Mouse (Mus musculus) midbrain, postnatal 0 days (tissue): ENCODE results near the gene Hapln3. TPM values are rescaled to one million over a fixed set of nuclear protein-coding genes. Genes with fewer than 3 reads are reported as not detected.
A peak's percentile ranks its signal among the peaks of the same experiment; 100 is the strongest.

Experiments used
- ATAC-seq: fragments of 200-750 bp; cut with Nextera tagmentation; 2 replicates; pipeline ENCODE4 v1.8.0; 2017; ENCODE audit warnings: moderate number of reproducible peaks, mild to moderate bottlenecking, moderate TSS enrichment, moderate library complexity; ENCODE audit not compliant: low FRiP score
- DNase-seq: peaks from one replicate; pipeline ENCODE4 v3.0.0-alpha.2; 2015; ENCODE audit warnings: low spot score
- H3K27ac ChIP-seq: fragments of 300-500 bp; sonication (generic); 2 replicates; pipeline ENCODE4 v1.5.1; 2014; ENCODE audit warnings: low read depth, mild to moderate bottlenecking, low read length, mixed read lengths
- H3K27me3 ChIP-seq: fragments of 300-500 bp; sonication (generic); 2 replicates; pipeline ENCODE4 v1.6.1; 2014; ENCODE audit warnings: low read length, control low read depth, mixed read lengths; ENCODE audit not compliant: insufficient read depth
- H3K36me3 ChIP-seq: fragments of 300-500 bp; sonication (generic); 2 replicates; pipeline ENCODE4 v1.6.1; 2014; ENCODE audit warnings: low read length, control low read depth, mixed read lengths; ENCODE audit not compliant: insufficient read depth
- H3K4me1 ChIP-seq: fragments of 300-500 bp; sonication (generic); 2 replicates; pipeline ENCODE4 v1.6.1; 2014; ENCODE audit warnings: mild to moderate bottlenecking, control low read depth, antibody characterized with exemption, low read length, mixed read lengths; ENCODE audit not compliant: insufficient read depth
- H3K4me2 ChIP-seq: fragments of 300-500 bp; sonication (generic); 2 replicates; pipeline ENCODE4 v1.6.1; 2014; ENCODE audit warnings: low read depth, mild to moderate bottlenecking, low read length, mixed read lengths; ENCODE audit not compliant: poor library complexity, severe bottlenecking
- H3K4me3 ChIP-seq: fragments of 300-500 bp; sonication (generic); 2 replicates; pipeline ENCODE4 v1.5.1; 2014; ENCODE audit warnings: low read depth, mild to moderate bottlenecking, low read length, moderate library complexity
- H3K9ac ChIP-seq: fragments of 300-500 bp; sonication (generic); replicated peaks from 2 replicates; pipeline ENCODE4 v1.6.1; 2014; ENCODE audit warnings: mild to moderate bottlenecking, low read length, moderate library complexity, mixed read lengths; ENCODE audit not compliant: poor library complexity, severe bottlenecking
- H3K9me3 ChIP-seq: fragments of 300-500 bp; sonication (generic); 2 replicates; pipeline ENCODE4 v1.6.1; 2016; ENCODE audit warnings: low read length, control low read depth
- CTCF ChIP-seq: IDR thresholded peaks from 2 replicates; pipeline ENCODE4 v1.5.1; 2016; ENCODE audit warnings: antibody characterized with exemption, mild to moderate bottlenecking
- WGBS: fragments of 180-500 bp; shearing (Covaris S2); extraction: QIAGEN DNeasy Blood & Tissue Kit; methylation state at CpG from one replicate; pipeline ENCODE4 v1.1.7; 2014; 5-methylcytosine and 5-hydroxymethylcytosine counted together
- polyA plus RNA-seq: library from polyadenylated mRNA; unstranded; fragments of >200 nt; fragmentation: Nextera tagmentation; extraction: Ambion mirVana; gene quantifications from 2 replicates; pipeline ENCODE4 v1.2.1, GENCODE M21; 2015
- total RNA-seq: library from RNA; depleted of rRNA; stranded (reverse); fragments of >200 nt; gene quantifications from 2 replicates; pipeline ENCODE4 v1.2.3, GENCODE M21; 2014

Hapln3 gene
- total and polyA plus RNA-seq, 2 experiments from 2014 or later = 2.2 to 7.9 TPM

DNA sequence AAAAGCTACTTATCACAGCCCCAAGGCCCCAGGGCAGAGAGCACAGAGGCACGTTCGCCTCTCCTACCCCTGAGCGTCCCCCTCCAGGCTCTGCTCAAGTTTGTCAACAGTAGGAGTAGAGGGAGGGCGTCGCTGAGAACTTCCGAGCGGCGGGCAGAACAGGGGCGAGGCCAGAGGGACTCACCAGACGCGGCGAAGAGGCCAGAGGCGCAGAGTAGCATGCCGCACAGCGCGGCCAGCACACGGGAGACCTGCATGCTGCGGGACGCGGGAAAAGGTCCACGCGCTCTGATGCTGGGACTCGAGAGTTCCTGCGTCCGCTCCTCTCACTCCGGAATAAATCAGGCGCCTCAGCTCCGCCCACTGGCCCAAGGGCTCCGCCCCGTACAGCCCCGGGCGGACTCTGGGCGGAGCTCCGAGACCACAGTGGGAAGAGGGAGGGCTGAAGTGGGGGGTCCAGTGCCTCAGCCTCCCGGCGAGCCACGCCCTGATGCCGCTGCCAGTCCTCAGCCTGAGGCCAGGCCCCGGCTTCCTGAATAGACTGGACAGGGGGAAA is 18.0 kb upstream of the Hapln3 start, which contains the start of gene Mfge8:
Mfge8 (minus strand) TSS at position 350 of the 556 bp plus-strand sequence.
- peak; percentile 82 for DNase-seq
- ATAC-seq = peak; percentile 89
- under 1% methylated on average over 34 of the region's 39 CpGs for WGBS
- Histone ChIP-seq H3K27me3 (no peaks in the 10 kb centered on the region), H3K4me3 (peak within 1 kb of the TSS; percentile 52), H3K4me1 (peaks cover 2% of the 10 kb centered on the region; the same call in 1 of the 2 replicates), H3K36me3 (no peaks in the 10 kb centered on the region), H3K27ac (no peak within 1 kb of the TSS), H3K9ac (peak within 1 kb of the TSS; percentile 51), H3K9me3 (no peaks in the 10 kb centered on the region), H3K4me2 (peak within 1 kb of the TSS; percentile 97)
- no peak for TF ChIP-seq CTCF

DNA sequence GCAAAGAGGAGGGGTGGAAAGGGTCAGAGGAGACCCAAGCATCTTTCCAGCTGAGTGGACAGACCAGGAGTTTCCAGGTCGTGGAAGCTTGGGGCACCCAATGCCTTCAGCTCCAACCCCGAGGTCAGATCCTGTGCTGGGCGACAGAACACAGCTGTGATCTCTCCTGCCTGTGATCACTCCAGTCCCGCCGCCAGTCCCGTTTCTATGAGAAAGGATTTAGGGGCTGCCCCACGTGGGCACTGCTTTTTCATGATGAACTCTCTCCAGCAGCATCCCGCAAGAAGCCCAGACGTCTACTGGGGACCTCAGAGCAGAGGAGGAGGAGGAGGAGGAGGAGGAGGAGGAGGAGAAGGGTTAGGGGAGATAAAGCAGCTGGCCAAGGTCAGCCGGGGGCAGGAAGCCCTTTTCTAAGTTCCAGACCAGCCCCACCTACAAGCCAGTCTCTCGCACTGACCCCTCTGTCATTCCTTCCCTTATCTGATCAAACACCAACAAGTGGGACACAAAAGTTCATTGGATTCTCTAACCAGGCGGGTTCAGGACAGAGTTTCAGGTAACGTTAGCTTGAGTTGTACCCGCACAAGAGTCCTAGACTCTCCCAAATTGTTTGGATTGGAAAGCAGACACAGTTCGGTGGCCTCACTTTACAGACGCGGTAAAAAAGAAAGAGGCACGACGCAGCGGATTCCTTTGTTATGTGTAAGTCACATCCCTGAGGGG is 17.3 kb upstream of the Hapln3 start:
- Histone ChIP-seq H3K9ac (peak overlapping the region; percentile 51; the same call in 1 of the 2 replicates), H3K4me3 (peak overlapping the region; percentile 52), H3K4me1 (peaks cover 2% of the 10 kb centered on the region; the same call in 1 of the 2 replicates), H3K27me3 (no peaks in the 10 kb centered on the region), H3K27ac (no peak overlapping the region), H3K9me3 (no peaks in the 10 kb centered on the region), H3K4me2 (peak overlapping the region; percentile 97), H3K36me3 (no peaks in the 10 kb centered on the region)
- 3% methylated on average over 20 of the region's 20 CpGs for WGBS
- TF ChIP-seq CTCF = no peak
- DNase-seq (no peak), ATAC-seq (no peak)

DNA sequence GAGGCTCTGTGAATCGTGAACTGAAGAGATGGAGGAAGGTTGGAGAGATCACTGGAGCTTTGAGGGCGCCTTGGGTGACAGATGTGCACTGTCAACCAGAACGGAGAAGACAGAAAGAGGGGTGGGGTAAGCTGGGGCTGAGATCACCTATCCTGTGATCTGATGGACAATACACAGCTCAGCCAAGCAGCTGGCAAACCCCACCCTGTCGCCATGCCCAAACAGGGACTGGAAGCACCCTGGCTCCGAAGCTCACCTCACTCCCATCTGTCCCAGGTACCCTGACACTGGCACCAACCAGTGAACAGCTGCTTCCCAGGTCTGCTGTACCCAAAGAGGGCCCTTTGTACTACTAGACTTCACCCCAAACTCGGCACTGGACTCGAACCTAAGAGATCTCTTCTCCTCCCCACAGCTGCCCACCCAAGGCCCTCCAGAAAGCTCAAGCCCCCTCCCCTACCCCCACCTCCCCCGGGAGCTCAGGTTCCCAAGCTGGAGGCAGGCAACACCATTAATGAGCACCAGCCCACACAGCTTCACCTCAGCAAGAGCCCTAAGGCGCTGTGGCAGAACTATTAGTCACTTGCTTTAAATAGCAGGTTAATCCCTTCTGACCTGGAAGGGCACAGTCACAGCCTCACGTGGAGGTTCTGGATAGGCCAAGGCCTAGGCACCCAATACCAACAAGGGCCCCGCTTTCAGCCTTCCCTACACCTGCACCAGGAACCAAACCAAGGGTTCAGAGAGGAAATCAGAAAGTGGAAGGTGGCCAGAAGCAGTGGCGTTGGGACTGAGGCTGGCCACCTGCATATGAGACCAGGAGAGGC is 16.4 kb upstream of the Hapln3 start:
- TF ChIP-seq CTCF = no peak
- no peak overlapping the region for H3K27ac ChIP-seq
- no peaks in the 10 kb centered on the region for H3K9me3 ChIP-seq
- H3K4me1 ChIP-seq = peaks cover 2% of the 10 kb centered on the region; the same call in 1 of the 2 replicates
- H3K4me2 ChIP-seq = peak overlapping the region; percentile 97
- H3K4me3 ChIP-seq = peak overlapping the region; percentile 52; the same call in 1 of the 2 replicates
- H3K36me3 ChIP-seq = no peaks in the 10 kb centered on the region
- 0 out of 2 replicates have a peak overlapping the region, but pooled peaks have one; percentile 24 for H3K9ac ChIP-seq
- DNase-seq (no peak), ATAC-seq (no peak; the same call in 1 of the 2 replicates)
- 53% methylated on average over 12 of the region's 12 CpGs for WGBS
- no peaks in the 10 kb centered on the region for H3K27me3 ChIP-seq

DNA sequence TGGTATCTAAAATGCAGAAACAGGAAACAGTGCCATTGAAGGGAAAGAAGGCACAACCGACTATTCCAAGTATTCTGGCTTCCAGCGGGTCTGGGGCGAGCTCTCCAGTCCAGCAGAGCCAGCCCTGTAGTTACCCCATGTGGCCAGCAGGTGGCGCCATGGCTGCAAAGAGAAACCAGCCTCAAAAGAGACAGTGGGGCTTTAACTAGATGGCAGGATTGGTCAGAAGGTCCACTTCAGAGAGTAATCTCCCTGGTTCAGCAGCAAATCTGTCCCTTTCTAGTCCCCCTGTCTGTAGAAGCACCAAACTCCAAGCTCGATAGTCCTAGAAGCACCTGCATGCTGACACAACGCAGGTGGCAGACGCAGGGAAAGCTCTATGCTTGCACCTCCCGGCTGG is 10.1 kb upstream of the Hapln3 start:
- 31% methylated on average over 8 of the region's 8 CpGs for WGBS
- Histone ChIP-seq H3K9ac (no peak overlapping the region), H3K9me3 (no peaks in the 10 kb centered on the region), H3K4me1 (no peaks in the 10 kb centered on the region), H3K27ac (no peak overlapping the region), H3K27me3 (no peaks in the 10 kb centered on the region), H3K4me2 (no peak overlapping the region), H3K4me3 (no peak overlapping the region), H3K36me3 (peaks cover 11% of the 10 kb centered on the region; the same call in 1 of the 2 replicates)
- peak; percentile 80 for DNase-seq
- ATAC-seq = no peak
- TF ChIP-seq CTCF = peak; percentile 98

DNA sequence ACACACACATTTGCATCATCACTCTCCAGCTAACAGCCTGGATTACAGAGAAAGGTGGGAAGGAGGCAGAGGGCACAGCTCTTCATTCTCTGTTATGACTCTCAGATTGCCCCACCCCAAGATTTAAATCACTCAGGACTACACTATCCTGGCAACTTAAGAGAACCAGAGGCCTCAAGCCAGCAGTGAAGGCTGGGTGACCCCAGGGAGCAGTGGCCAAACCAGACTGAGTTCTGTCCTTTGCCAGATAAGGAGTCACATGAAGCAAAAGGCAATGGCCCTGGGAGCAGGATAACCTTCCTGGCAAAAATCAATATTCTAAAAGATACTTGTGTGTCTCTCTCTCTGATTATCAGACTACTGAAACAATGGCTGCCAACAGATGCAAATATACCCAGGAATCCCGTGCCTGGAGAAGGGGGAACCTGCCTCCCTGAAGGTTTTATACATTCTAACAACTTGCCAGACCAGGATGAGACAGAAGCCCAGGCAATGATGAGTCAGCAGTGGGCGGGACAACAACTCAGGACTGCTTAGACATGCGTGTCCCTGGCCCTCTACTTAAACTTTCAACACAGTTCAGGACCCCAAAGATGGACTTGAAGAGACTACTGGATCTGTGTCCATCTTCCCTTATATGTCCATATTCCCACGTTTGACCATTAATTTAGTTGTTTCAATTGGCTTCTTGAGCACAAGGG is 9.2 kb upstream of the Hapln3 start:
- Histone ChIP-seq H3K4me2 (no peak overlapping the region), H3K9me3 (no peaks in the 10 kb centered on the region), H3K4me1 (no peaks in the 10 kb centered on the region), H3K27ac (no peak overlapping the region), H3K4me3 (no peak overlapping the region), H3K36me3 (peaks cover 11% of the 10 kb centered on the region; the same call in 1 of the 2 replicates), H3K9ac (no peak overlapping the region), H3K27me3 (no peaks in the 10 kb centered on the region)
- WGBS = 51% methylated on average over 4 of the region's 4 CpGs
- DNase-seq (no peak), ATAC-seq (no peak)
- no peak for TF ChIP-seq CTCF
